ENCODE assay signal across 9 mouse cellular contexts in the genomic region with DNA sequence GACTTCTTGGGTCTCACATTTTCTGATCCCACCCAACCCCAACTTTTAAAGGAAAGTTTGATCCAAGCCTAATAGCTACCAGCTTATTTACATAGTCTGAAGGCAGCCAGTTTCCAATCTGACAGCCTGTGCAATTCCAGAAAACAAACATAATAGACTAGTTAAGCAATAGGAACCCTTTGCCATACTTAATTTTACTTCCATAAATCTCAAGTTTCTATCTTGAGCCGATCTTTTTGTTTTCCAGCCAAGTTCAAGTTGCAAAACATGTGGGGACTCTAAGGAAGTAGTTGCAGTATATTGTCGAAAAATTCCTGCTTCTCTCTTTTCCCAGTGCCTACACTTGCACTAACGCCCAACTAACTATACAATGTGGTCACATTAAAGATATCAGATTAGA. TPM values are rescaled to one million over a fixed set of nuclear protein-coding genes. Genes with fewer than 3 reads are reported as not detected.
DNase-seq lines count a peak whose midpoint lies in the region; ATAC-seq and TF ChIP-seq lines count a peak whose summit lies in the region.
"Had no signal": no experiment of that assay in that cellular context is flagged by ENCODE, and none has a peak within 500 bp of the region (broad histone marks: within the 10 kb centered on the region; RNA-seq: fewer than 3 reads in every experiment).

No protein-coding gene starts in this region.

- peak overlapping the region; percentile 82 for H3K9ac ChIP-seq in heart, embryonic 13.5 days
- peak overlapping the region; percentile 78 for H3K9ac ChIP-seq in limb, embryonic 13.5 days

- H3K27me3 ChIP-seq in heart, embryonic 13.5 days (replicated peaks), result no peaks in the 10 kb centered on the region
- no peaks in the 10 kb centered on the region for H3K27me3 ChIP-seq in forebrain, embryonic 10.5 days (ENCODE audit: poor library complexity, severe bottlenecking)
- H3K27me3 ChIP-seq in limb, embryonic 13.5 days, result no peaks in the 10 kb centered on the region
- no peaks in the 10 kb centered on the region for H3K27me3 ChIP-seq in myocyte (ENCODE audit: control insufficient read depth, insufficient read depth, insufficient read length)
- H3K27me3 ChIP-seq: Patski had no signal

- peaks cover 21% of the 10 kb centered on the region for H3K36me3 ChIP-seq in heart, embryonic 13.5 days
- peaks cover 29% of the 10 kb centered on the region for H3K36me3 ChIP-seq in forebrain, embryonic 10.5 days (replicated peaks)
- peaks cover 24% of the 10 kb centered on the region for H3K36me3 ChIP-seq in limb, embryonic 13.5 days
- H3K36me3 ChIP-seq in myocyte (ENCODE audit: control insufficient read depth, insufficient read depth), result no peaks in the 10 kb centered on the region

- no peak overlapping the region for H3ac ChIP-seq in myocyte (ENCODE audit: control insufficient read depth, insufficient read length)

- H3K27ac ChIP-seq in heart, embryonic 13.5 days (replicated peaks), result peak overlapping the region; percentile 94; the same call in 1 of the 2 replicates
- H3K27ac ChIP-seq in forebrain, embryonic 10.5 days, result peak overlapping the region; percentile 97; the same call in 1 of the 2 replicates
- no peak overlapping the region for H3K27ac ChIP-seq in limb, embryonic 13.5 days

- intact Hi-C loops in heart, postnatal 14 days (cut with DNase I), result loop anchor here (5.0 kb wide), 1 partner anchor 130 kb away; no protein-coding TSS in a partner anchor

- H3K4me2 ChIP-seq in heart, embryonic 13.5 days, result peak overlapping the region; percentile 83
- peak overlapping the region; percentile 73 for H3K4me2 ChIP-seq in limb, embryonic 13.5 days (replicated peaks)
- peak overlapping the region; percentile 93 for H3K4me2 ChIP-seq in myocyte (ENCODE audit: low read depth)

- no peaks in the 10 kb centered on the region for H3K9me3 ChIP-seq in heart, embryonic 13.5 days
- no peaks in the 10 kb centered on the region for H3K9me3 ChIP-seq in forebrain, embryonic 10.5 days
- H3K9me3 ChIP-seq in limb, embryonic 13.5 days, result no peaks in the 10 kb centered on the region

- ATAC-seq in heart, embryonic 13.5 days (ENCODE audit: extremely low read depth, insufficient number of reproducible peaks, low FRiP score, low TSS enrichment), result no peak
- no peak for ATAC-seq in limb, embryonic 13.5 days (ENCODE audit: low FRiP score, low read depth)

- WGBS in heart, embryonic 13.5 days, result 49% methylated on average over 3 of the region's 3 CpGs
- WGBS in forebrain, embryonic 10.5 days, result 80% methylated on average over 3 of the region's 3 CpGs
- WGBS in limb, embryonic 13.5 days, result 31% methylated on average over 3 of the region's 3 CpGs

- peaks cover 13% of the 10 kb centered on the region for H3K4me1 ChIP-seq in heart, embryonic 13.5 days
- H3K4me1 ChIP-seq in forebrain, embryonic 10.5 days, result peaks cover 33% of the 10 kb centered on the region
- H3K4me1 ChIP-seq in limb, embryonic 13.5 days, result peaks cover 25% of the 10 kb centered on the region

- peak overlapping the region; percentile 89 for H3K4me3 ChIP-seq in heart, embryonic 13.5 days
- H3K4me3 ChIP-seq in forebrain, embryonic 10.5 days, result peak overlapping the region; percentile 78
- H3K4me3 ChIP-seq in limb, embryonic 13.5 days, result peak overlapping the region; percentile 73
- peak overlapping the region; percentile 55 for H3K4me3 ChIP-seq in myocyte

- no peak for TF ChIP-seq POLR2A in myocyte (IDR thresholded peaks at IDR 0.05; ENCODE audit: insufficient read length, low read depth)

- DNase-seq in heart, postnatal 14 days, result no peak
- DNase-seq in forebrain, embryonic 10.5 days (ENCODE audit: extremely low spot score, low spot score), result no peak
- DNase-seq in embryo, embryonic 11 days, result no peak
- DNase-seq in cerebellum, postnatal 25 days, result no peak
- DNase-seq in spleen, postnatal 10 days (ENCODE audit: low spot score in 2 of 2), result no peak

- H3K79me2 ChIP-seq in myocyte (ENCODE audit: control insufficient read depth, insufficient read depth), result peaks cover 27% of the 10 kb centered on the region

TF ChIP-seq in myocyte, 11 proteins besides CTCF, POLR2A, EP300 and RAD21:
- TF ChIP-seq TCF12 (IDR thresholded peaks at IDR 0.05; ENCODE audit: insufficient read depth, poor library complexity, severe bottlenecking) (no peak), MYOD1 (IDR thresholded peaks at IDR 0.05; ENCODE audit: control insufficient read depth in 1 of 3, insufficient read length in 2 of 3, low read depth in 2 of 3) (no peak), E2F4 (IDR thresholded peaks at IDR 0.05; ENCODE audit: insufficient read depth) (no peak), MYOG (IDR thresholded peaks at IDR 0.05; ENCODE audit: control insufficient read depth in 1 of 3, insufficient read depth in 1 of 3, insufficient read length in 2 of 3, low read depth in 2 of 3) (no peak), USF1 (IDR thresholded peaks at IDR 0.05; ENCODE audit: low read depth) (no peak), TCF3 (IDR thresholded peaks at IDR 0.05; ENCODE audit: insufficient read length, low read depth) (no peak), MAX (IDR thresholded peaks at IDR 0.05; ENCODE audit: low read depth) (no peak), POLR2AphosphoS2 (IDR thresholded peaks at IDR 0.05; ENCODE audit: insufficient read length, low read depth) (no peak), SRF (IDR thresholded peaks at IDR 0.05; ENCODE audit: control insufficient read depth, insufficient read length, low read depth) (no peak), CEBPB (IDR thresholded peaks at IDR 0.05; ENCODE audit: insufficient read depth, poor library complexity, severe bottlenecking) (no peak), REST (IDR thresholded peaks at IDR 0.05; ENCODE audit: insufficient read depth, insufficient read length) (no peak)

RNA-seq across cellular contexts. Expression of gene Idh1, which starts 8.8 kb away (rescaled TPM):
- 62.0 and 64.2 TPM in 2 replicates for polyA plus RNA-seq in heart, embryonic 13.5 days (2015; fragmentation: Nextera tagmentation; extraction: Ambion mirVana)
- total RNA-seq in heart, postnatal 14 days (2021), result 10 to 100 TPM; 54.2 to 76.5 TPM
- 245 and 249 TPM in 2 replicates for polyA plus RNA-seq in forebrain, embryonic 10.5 days (2016; fragmentation: Nextera tagmentation; extraction: Ambion mirVana)
- 132 and 146 TPM in 2 replicates for polyA plus RNA-seq in limb, embryonic 13.5 days (2015; fragmentation: Nextera tagmentation; extraction: Ambion mirVana)
- polyA plus RNA-seq in myocyte (2012; fragmentation: generic; extraction: Trizol), result 44.7 TPM

RNA-seq across cellular contexts. Expression of gene Pikfyve, which starts 9.0 kb away (rescaled TPM):
- 5.0 and 5.8 TPM in 2 replicates for polyA plus RNA-seq in heart, embryonic 13.5 days (2015; fragmentation: Nextera tagmentation; extraction: Ambion mirVana)
- total RNA-seq in heart, postnatal 14 days (2021), result 10 to 100 TPM; 12.7 to 13.5 TPM
- polyA plus RNA-seq in forebrain, embryonic 10.5 days (2016; fragmentation: Nextera tagmentation; extraction: Ambion mirVana), result 13.1 and 16.3 TPM in 2 replicates
- 11.9 and 14.2 TPM in 2 replicates for polyA plus RNA-seq in limb, embryonic 13.5 days (2015; fragmentation: Nextera tagmentation; extraction: Ambion mirVana)
- 4.2 TPM for polyA plus RNA-seq in myocyte (2012; fragmentation: generic; extraction: Trizol)

RNA-seq across cellular contexts. Expression of gene D630023F18Rik, which starts 54.4 kb away (rescaled TPM):
- polyA plus RNA-seq in heart, embryonic 13.5 days (2015; fragmentation: Nextera tagmentation; extraction: Ambion mirVana), result 0.16 and 0.29 TPM in 2 replicates
- not detected for total RNA-seq in heart, postnatal 14 days (2021)
- polyA plus RNA-seq in forebrain, embryonic 10.5 days (2016; fragmentation: Nextera tagmentation; extraction: Ambion mirVana), result 0.14 and 0.25 TPM in 2 replicates
- 0.13 and 0.33 TPM in 2 replicates for polyA plus RNA-seq in limb, embryonic 13.5 days (2015; fragmentation: Nextera tagmentation; extraction: Ambion mirVana)
- polyA plus RNA-seq in myocyte (2012; fragmentation: generic; extraction: Trizol), result not detected

RNA-seq across cellular contexts. Expression of gene Gm28845, which starts 58.1 kb away (rescaled TPM):
- not detected in 2 replicates for polyA plus RNA-seq in heart, embryonic 13.5 days (2015; fragmentation: Nextera tagmentation; extraction: Ambion mirVana)
- not detected for total RNA-seq in heart, postnatal 14 days (2021)
- polyA plus RNA-seq in forebrain, embryonic 10.5 days (2016; fragmentation: Nextera tagmentation; extraction: Ambion mirVana), result not detected in 2 replicates
- not detected in 2 replicates for polyA plus RNA-seq in limb, embryonic 13.5 days (2015; fragmentation: Nextera tagmentation; extraction: Ambion mirVana)
- not detected for polyA plus RNA-seq in myocyte (2012; fragmentation: generic; extraction: Trizol)
- polyA plus RNA-seq: Patski had no signal
